Mouse (Mus musculus) cortical plate, adult 2 months (tissue): ENCODE measurements around the gene Eif4e.

ENCODE experiments used
- CTCF ChIP-seq: fragments of 200-500 bp; IDR thresholded peaks from 2 replicates; pipeline ENCODE4 v1.5.1; 2011; ENCODE audit warnings: mild to moderate bottlenecking, control low read depth, low read length; ENCODE audit not compliant: insufficient read depth; ENCODE audit errors: extremely low read depth
- POLR2A ChIP-seq: fragments of 200-500 bp; IDR thresholded peaks from 2 replicates; pipeline ENCODE4 v1.6.1; 2011; ENCODE audit warnings: mild to moderate bottlenecking, low read length, control low read depth; ENCODE audit not compliant: insufficient read depth; ENCODE audit errors: extremely low read depth

GRCm38 (mm10) chr3:138587137-138587536 is 61.2 kb downstream of the Eif4e start:
- no peak for TF ChIP-seq POLR2A
- no peak for TF ChIP-seq CTCF
